Mouse (Mus musculus) fat pad, adult 2 months (tissue): Measurements from ENCODE around the gene Pip5k1b.

Experiments
- DNase-seq: peaks from one replicate; pipeline ENCODE4 v3.0.0-alpha.2; 2011; ENCODE audit warnings: low read depth, low spot score; ENCODE audit errors: extremely low read depth

Gene Pip5k1b

GRCm38 (mm10) chr19:24266046-24266830 lies 289.4 kb downstream of the Pip5k1b start:
- no peak for DNase-seq

GRCm38 (mm10) chr19:24264991-24265390 lies 290.7 kb downstream of the Pip5k1b start:
- no peak for DNase-seq

DNA sequence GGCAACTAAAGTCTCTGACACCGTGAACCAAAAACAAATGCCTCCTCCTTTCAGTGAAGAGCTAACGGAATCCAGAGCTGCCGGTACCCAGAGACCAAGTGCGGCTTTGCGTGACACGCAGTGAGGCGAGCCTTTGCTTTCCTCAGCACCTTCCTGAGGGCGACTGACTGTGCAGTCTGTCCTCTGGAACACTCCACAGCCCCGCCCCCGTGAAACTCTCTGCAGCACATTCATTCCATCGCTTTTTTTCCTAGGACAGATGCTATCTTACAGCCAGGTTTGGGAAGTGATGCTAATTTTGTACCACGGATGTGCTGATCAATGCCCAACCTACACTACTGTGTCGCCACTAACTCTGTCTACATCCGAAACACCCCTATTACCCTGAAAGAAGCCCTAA lies 292.9 kb downstream of the Pip5k1b start:
- no peak for DNase-seq

DNA sequence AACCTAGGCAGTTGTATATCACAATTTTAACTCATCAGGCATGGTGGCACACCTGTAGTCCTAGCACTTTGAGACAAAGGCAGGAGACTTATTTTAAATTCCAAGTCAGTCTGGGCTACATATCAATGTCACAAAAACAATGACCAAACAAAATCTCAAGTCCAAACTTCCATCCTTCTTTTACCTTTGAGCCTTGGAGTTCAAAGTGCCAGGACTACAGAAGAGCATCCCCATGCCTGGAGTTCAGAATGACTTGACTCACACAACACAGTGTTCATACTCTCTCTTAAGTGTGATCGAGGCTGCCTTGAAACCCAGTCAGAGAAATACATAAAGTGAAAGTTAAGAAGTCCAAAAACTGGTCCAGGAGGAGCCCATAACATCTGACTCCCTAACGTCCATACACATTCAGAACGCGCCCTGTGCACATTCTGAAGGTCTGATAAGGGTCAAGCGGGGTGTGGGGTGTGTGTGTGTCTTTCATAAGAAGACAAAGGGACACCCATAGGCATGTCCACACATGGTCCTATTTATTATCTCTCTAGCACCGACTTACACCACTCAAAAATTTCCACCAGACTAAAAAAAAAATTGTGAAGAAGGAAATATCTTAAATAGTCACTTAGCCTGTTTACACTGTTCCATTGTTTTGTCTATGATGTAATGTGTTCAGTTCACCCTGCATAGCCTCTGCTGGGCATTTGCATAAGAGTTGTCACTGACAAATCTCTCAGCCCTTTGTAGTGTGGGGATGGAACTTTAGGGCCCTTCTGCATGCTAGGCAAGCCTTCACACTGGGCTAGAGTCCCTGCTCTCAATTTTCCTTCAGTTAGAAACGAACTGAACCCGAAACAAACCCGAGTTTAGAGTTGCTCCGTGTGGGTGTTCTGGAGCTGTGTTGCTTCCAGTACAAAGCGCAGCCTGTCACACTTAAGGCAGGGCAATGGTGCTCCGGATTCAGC lies 296.0 kb downstream of the Pip5k1b start:
- DNase-seq, result no peak

DNA sequence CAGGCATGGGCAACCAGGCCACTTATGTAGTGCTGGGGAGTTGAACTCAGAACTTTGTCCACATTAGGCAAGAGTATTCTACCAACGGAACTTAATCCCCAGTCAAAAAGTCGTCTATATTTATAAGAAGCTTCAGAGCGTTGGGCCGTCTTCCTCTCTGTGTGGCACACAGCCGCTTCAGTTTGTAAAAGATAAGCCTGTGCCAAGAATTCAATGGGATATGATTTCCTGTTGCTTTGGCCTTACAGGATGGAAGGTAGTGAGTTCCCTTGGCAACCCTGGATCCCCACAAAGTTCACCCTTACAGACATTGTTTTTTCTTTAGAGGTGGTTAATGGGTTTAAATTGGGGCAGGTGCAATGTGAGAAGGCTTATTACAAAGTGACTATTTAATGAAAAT lies 297.3 kb downstream of the Pip5k1b start:
- DNase-seq, result no peak

GRCm38 (mm10) chr19:24257962-24258361 lies 297.7 kb downstream of the Pip5k1b start:
- no peak for DNase-seq

DNA sequence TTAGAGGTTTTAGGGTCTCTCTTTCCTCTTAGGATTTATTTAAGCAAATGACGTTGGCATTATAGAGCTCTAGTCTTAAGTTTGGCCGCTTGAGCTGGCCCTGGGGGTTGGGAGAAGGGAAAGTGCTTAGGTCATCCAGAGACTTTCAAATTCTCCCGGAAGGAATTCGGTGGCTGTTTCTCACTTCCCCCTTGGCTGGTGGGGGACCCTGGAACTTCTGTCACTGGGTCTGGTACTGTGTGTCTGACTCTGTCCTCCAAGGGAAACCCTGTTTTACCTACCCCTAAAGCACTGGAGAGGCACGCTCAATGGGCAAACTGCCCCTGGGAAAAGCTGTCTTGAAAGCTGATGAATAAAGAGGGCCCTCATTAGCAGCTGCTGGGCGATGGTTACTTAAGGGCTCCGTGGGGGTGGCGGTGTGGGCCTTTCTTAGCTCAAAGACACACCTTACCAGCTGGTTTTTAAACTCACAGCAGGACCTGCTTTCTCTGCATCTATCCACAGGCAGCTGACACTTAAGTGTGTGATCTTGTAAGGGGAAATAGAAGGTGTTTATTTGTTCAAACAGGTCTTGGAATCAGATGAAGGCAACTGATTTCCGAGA lies 301.9 kb downstream of the Pip5k1b start:
- no peak for DNase-seq

- no peak for DNase-seq
Measured at GRCm38 (mm10) chr19:24251869-24252268, 303.8 kb downstream of the Pip5k1b start.
